Mouse (Mus musculus): ENCODE measurements around the gene Tmem54.

The Tmem54 gene

DNA sequence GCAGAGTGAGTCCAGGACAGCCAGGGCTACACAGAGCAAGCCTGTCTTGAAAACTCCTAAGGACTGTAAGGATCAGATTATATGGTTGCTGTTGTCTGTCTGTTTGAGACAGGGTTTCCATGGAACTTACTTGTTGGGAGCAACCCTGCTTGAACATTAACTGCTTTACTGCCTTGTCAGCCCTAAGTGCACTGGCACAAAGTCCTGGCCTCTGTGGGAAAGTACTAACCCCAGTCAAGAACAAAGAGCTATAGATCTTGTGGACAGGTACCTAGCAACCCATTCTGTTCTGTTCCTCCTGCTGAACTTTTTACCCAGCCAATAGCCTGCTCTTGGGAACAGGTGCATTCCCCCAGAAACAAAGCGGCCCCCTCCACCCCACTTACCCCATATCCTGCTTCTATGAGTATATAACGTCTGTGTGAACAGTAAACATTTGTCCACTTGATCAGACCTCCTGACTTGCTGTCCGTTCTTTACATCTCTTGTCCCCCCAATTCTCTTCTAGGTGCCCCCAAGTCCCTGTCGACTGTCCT is 46.0 kb downstream of the Tmem54 start:
- no peak for DNase-seq (ENCODE audit: low read depth, low spot score)

DNA sequence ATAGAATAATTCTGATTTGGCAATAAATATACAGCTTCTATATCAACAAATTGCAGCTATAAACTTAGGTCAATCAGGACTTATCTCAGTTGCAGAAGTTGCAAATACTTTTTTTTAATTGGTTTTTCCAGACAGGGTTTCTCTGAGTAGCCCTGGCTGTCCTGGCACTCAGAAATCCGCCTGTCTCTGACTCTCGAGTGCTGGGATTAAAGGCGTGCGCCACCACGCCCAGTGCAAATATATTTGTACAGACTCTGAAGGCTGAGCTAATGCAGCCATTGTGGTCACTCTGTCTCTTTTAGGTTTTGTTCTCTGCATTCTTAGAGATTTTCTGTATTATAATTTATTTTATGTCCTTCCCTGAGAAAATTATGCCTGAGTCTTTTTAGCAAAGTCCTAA is 52.2 kb downstream of the Tmem54 start:
- no peak for DNase-seq (ENCODE audit: low read depth, low spot score)

DNA sequence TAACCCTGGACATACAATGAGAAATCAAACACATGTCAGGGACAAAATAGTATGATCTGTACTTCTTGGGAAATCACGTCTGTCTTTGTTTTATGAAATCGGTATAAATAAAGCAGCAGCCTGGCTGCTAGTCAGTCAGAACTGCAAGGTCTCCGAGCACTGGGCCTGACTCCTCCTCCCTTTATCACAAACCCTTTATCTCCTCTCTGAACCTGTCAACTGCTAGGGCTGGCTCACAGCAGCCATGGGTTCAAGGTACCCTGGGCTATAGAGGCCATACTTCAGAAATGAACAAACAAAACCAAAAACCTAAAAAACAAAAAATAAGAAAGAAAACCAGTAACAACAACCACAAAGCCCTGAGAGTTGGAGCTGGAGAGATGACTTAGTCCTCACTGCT is 53.2 kb downstream of the Tmem54 start:
- DNase-seq (ENCODE audit: low read depth, low spot score) = no peak

DNA sequence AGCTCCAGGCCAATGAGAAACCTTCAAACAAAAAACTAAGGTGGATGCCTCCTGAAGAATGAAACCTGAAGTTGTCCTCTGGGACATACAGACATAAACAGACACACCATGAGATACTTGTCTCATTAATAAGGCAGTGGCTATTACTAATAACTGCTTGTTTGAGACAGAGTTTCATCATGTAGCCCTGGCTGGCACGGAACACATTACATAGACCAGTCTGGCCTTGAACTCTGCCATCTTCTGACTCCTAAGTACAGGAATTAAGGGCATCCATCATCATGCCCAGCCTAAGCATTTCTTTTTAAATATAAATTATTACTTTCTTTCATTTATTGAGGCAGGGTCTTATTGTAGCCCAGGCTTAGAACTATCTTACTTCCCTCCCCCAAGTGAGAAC is 55.7 kb downstream of the Tmem54 start:
- DNase-seq (ENCODE audit: low read depth, low spot score) = no peak
